ENCODE assay signal across 15 mouse cellular contexts in genomic region chr16:40022611-40023010, GRCm38 (mm10). TPM values are rescaled to one million over a fixed set of nuclear protein-coding genes. Genes with fewer than 3 reads are reported as not detected.
DNase-seq lines count a peak whose midpoint lies in the region.
"Had no signal": no experiment of that assay in that cellular context is flagged by ENCODE, and none has a peak within 500 bp of the region (broad histone marks: within the 10 kb centered on the region; RNA-seq: fewer than 3 reads in every experiment).

No protein-coding gene starts in this region.

- intact Hi-C loops in gastrocnemius, postnatal 14 days (cut with DNase I; ENCODE audit: low total_unique reads) = no loop called here

- peak; percentile 9 for DNase-seq in cerebellum, adult 9-11 months
- no peak for DNase-seq in cerebellum, adult 11-12 months
- peak; percentile 21 for DNase-seq in right cerebral cortex, postnatal 25 days
- no peak for DNase-seq in right cerebral cortex, adult 2 months (ENCODE audit: low spot score in 2 of 2)
- DNase-seq in layer of hippocampus, adult 8-10 months (ENCODE audit: low spot score in 2 of 2) = peak; percentile 34 to 49
- no peak for DNase-seq in thymus, postnatal 0 days (ENCODE audit: low spot score)
- DNase-seq in gastrocnemius, postnatal 14 days = no peak
- DNase-seq: adrenal gland, adult 8-10 months; adrenal gland, postnatal 36 days; gastrocnemius, postnatal 10 days; heart, adult 2 months; heart, postnatal 14 days; kidney, adult 11 months had no signal

RNA-seq across cellular contexts. Expression of gene Lsamp, which starts 38.5 kb away (rescaled TPM):
- 100 to 1,000 TPM; 386 to 433 (median 409) TPM for total RNA-seq in layer of hippocampus, adult 8-10 months (2022)
- polyA plus RNA-seq in thymus, postnatal 0 days (2015; fragmentation: Nextera tagmentation; extraction: Ambion mirVana) = 0.72 and 0.93 TPM in 2 replicates
- total RNA-seq in gastrocnemius, postnatal 14 days (2021) = 1 to 10 TPM in 1 of 2 experiments, under 1 TPM in 1; 0.58 to 1.6 TPM
- total RNA-seq: ES-E14; hematopoietic stem cell, adult 5-6 weeks had no signal

Comparison
In these comparisons a context has a peak if more than half of its experiments do, and no peak if none do; other contexts are left out.
1. DNase-seq: peak in cerebellum, adult 9-11 months (single experiment), right cerebral cortex, postnatal 25 days (single experiment) and layer of hippocampus, adult 8-10 months (2 of 2); none in cerebellum, adult 11-12 months (single experiment), right cerebral cortex, adult 2 months (0 of 2), thymus, postnatal 0 days (single experiment) and gastrocnemius, postnatal 14 days (single experiment).
2. RNA of gene Lsamp, which starts 38.5 kb away (total RNA-seq): 386 to 433 TPM in layer of hippocampus, adult 8-10 months; 0.58 to 1.6 TPM in gastrocnemius, postnatal 14 days; every median in the first group is over 100 times any median in the second.